Mouse (Mus musculus) C3H10T1/2 (cell line): ENCODE measurements around the gene Phlda2. TPM values are rescaled to one million over a fixed set of nuclear protein-coding genes. Genes with fewer than 3 reads are reported as not detected.

ENCODE experiments used
- polyA plus RNA-seq, 2 experiments: library from polyadenylated mRNA; unstranded; fragments of >200 nt; fragmentation: generic; extraction: Trizol; gene quantifications; one replicate each; pipeline ENCODE4 v1.2.1; 2012; ENCODE audit warnings: missing spikeins in 2 of 2

Phlda2 gene
- polyA plus RNA-seq = under 1 TPM in 1 of 2 experiments, not detected in 1; 0.04 TPM

GRCm38 (mm10) chr7:143502418-143503200, at the start of gene Phlda2:
TSS of gene Phlda2 (minus strand) at chr7:143503150.

GRCm38 (mm10) chr7:143548976-143549457, 46.1 kb upstream of the Phlda2 start, which contains the start of gene Nap1l4:
TSS of gene Nap1l4 (minus strand) at chr7:143549106.

GRCm38 (mm10) chr7:143473347-143474101, 29.4 kb downstream of the Phlda2 start, which contains the start of gene Slc22a18:
TSS of gene Slc22a18 (plus strand) at chr7:143473736.

GRCm38 (mm10) chr7:143460874-143461273, 42.1 kb downstream of the Phlda2 start, which contains the start of gene Cdkn1c:
TSS of gene Cdkn1c (minus strand) at chr7:143461050.

Other genes starting within 250 kb of the Phlda2 start
- gene Cdkn1c, start 42.1 kb downstream of the Phlda2 start, polyA plus RNA-seq = not detected
- gene Slc22a18, start 29.4 kb downstream of the Phlda2 start, polyA plus RNA-seq = 1 to 10 TPM in 1 of 2 experiments, under 1 TPM in 1; 0.41 to 5.5 TPM
- 10 to 100 TPM; 19.7 to 76.6 TPM for gene Nap1l4, start 46.0 kb upstream of the Phlda2 start, polyA plus RNA-seq
- 10 to 100 TPM; 46.1 to 96.5 TPM for gene Cars, start 96.9 kb upstream of the Phlda2 start, polyA plus RNA-seq
- gene Tnfrsf26, start 125.6 kb upstream of the Phlda2 start, polyA plus RNA-seq = under 1 TPM; 0.02 TPM
- gene Tnfrsf22, start 146.5 kb upstream of the Phlda2 start, polyA plus RNA-seq = 1 to 10 TPM; 2.3 to 2.4 TPM
- 1 to 10 TPM; 1.9 to 5.1 TPM for gene Tnfrsf23, start 182.7 kb upstream of the Phlda2 start, polyA plus RNA-seq